Mouse (Mus musculus) cerebellum, adult 2 months (tissue): ENCODE measurements around the gene Ogfod2. TPM values are rescaled to one million over a fixed set of nuclear protein-coding genes. Genes with fewer than 3 reads are reported as not detected.
A peak's percentile ranks its signal among the peaks of the same experiment; 100 is the strongest.

Experiments used
- DNase-seq, 2 experiments: peaks; one replicate each; pipeline ENCODE4 v3.0.0; 2021
- H3K27ac ChIP-seq: fragments of 200-500 bp; 2 replicates; pipeline ENCODE4 v1.5.1; 2012; ENCODE audit warnings: low read length, control low read depth, inconsistent platforms; ENCODE audit not compliant: insufficient read depth
- H3K27me3 ChIP-seq: fragments of 200-500 bp; 2 replicates; pipeline ENCODE4 v1.6.1; 2012; ENCODE audit warnings: inconsistent platforms, mild to moderate bottlenecking, low read length, moderate library complexity; ENCODE audit not compliant: control insufficient read depth, insufficient read depth
- H3K4me1 ChIP-seq: fragments of 200-500 bp; 2 replicates; pipeline ENCODE4 v1.6.1; 2011; ENCODE audit warnings: low read length; ENCODE audit not compliant: control insufficient read depth, insufficient read depth
- H3K4me3 ChIP-seq: fragments of 200-500 bp; replicated peaks from 2 replicates; pipeline ENCODE3; 2011; ENCODE audit warnings: mild to moderate bottlenecking, low read depth, low read length, control low read depth; ENCODE audit not compliant: insufficient read depth
- CTCF ChIP-seq: fragments of 200-500 bp; IDR thresholded peaks from 2 replicates; pipeline ENCODE4 v1.5.1; 2011; ENCODE audit warnings: low read depth, mild to moderate bottlenecking, control low read depth, low read length, moderate library complexity, borderline replicate concordance; ENCODE audit not compliant: insufficient read depth
- POLR2A ChIP-seq: fragments of 200-500 bp; IDR thresholded peaks from 2 replicates; pipeline ENCODE4 v1.6.1; 2011; ENCODE audit warnings: low read length, control low read depth, borderline replicate concordance; ENCODE audit not compliant: insufficient read depth
- WGBS: fragments of 180-500 bp; shearing (Covaris S2); methylation state at CpG from one replicate; pipeline ENCODE4 v1.1.7; 2018; 5-methylcytosine and 5-hydroxymethylcytosine counted together
- polyA plus RNA-seq: library from polyadenylated mRNA; depleted of rRNA; stranded (reverse); fragments of >200 nt; gene quantifications from 2 replicates; pipeline ENCODE4 v1.2.3, GENCODE M21; 2012

The Ogfod2 gene
- polyA plus RNA-seq, 1 experiment, result 52.7 TPM

- no peak for DNase-seq
- 86% methylated on average over 24 of the region's 24 CpGs for WGBS
- Histone ChIP-seq H3K4me1 (peaks cover 12% of the 10 kb centered on the region), H3K27me3 (no peaks in the 10 kb centered on the region), H3K27ac (no peak overlapping the region), H3K4me3 (no peak overlapping the region)
- TF ChIP-seq POLR2A, result no peak
- TF ChIP-seq CTCF, result no peak
Measured at GRCm38 (mm10) chr5:124114276-124115025, 2.4 kb downstream of the Ogfod2 start.

DNA sequence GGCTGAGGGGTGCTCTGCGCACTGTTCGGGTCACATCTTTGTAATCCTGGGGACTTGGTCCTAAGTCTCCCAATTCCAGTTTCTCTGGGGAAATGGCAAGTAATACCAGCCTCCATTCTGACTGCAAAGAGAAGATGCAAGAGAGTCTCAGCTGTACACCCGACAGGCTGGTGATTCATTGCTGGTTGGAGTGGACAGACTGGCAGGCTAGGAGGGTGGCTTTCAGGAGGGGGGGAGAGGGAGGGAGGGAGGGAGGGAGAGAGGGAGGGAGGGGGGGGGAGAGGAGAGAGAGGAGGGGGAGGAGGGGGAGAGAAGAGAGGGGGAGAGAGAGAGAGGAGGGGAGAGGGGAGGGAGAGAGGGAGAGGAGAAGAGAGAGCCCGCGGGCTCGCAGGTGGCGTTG lies 3.4 kb downstream of the Ogfod2 start:
- H3K4me3 ChIP-seq, result peak overlapping the region; percentile 97
- peak overlapping the region; percentile 80; the same call in 1 of the 2 replicates for H3K27ac ChIP-seq
- peaks cover 12% of the 10 kb centered on the region for H3K4me1 ChIP-seq
- TF ChIP-seq POLR2A, result no peak
- no peak for TF ChIP-seq CTCF
- 21% methylated on average over 7 of the region's 7 CpGs for WGBS
- H3K27me3 ChIP-seq, result no peaks in the 10 kb centered on the region
- DNase-seq, result no peak

GRCm38 (mm10) chr5:124115990-124116845 lies 4.1 kb downstream of the Ogfod2 start, which contains the start of gene Arl6ip4:
Gene Arl6ip4 (plus strand): TSS chr5:124116089.
- peak; percentile 76 to 85 for DNase-seq
- Histone ChIP-seq H3K4me1 (peaks cover 12% of the 10 kb centered on the region), H3K4me3 (peak within 1 kb of the TSS; percentile 97), H3K27ac (peak within 1 kb of the TSS; percentile 80), H3K27me3 (no peaks in the 10 kb centered on the region)
- TF ChIP-seq CTCF (no peak), POLR2A (peak; percentile 80)
- WGBS, result 2% methylated on average over 64 of the region's 64 CpGs

DNA sequence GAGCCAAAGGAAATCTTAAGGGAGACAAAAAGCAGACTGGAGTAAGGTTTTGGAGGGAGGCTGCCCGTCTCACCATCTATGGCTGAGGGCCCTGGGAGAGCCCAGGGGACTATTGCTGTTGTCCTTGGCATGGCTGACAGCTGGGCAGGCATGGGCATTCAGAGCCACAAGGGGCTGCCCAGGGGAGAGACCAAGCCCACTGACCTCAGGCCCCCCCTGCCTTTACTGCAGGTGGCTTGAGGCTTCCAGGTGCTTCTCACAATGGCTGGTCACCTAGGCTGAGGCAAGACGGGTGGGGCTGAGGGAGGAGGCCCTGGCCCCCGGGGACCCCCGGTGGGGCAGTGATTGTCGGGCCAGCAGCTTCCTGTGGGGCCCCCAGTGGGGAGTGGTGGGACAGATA lies 7.1 kb downstream of the Ogfod2 start:
- TF ChIP-seq CTCF (no peak), POLR2A (no peak)
- H3K4me3 ChIP-seq, result no peak overlapping the region
- H3K27ac ChIP-seq, result no peak overlapping the region
- 53% methylated on average over 5 of the region's 5 CpGs for WGBS
- H3K4me1 ChIP-seq, result peaks cover 12% of the 10 kb centered on the region
- no peaks in the 10 kb centered on the region for H3K27me3 ChIP-seq
- no peak for DNase-seq

GRCm38 (mm10) chr5:124122357-124122756 lies 10.3 kb downstream of the Ogfod2 start:
- Histone ChIP-seq H3K4me3 (no peak overlapping the region), H3K27ac (no peak overlapping the region), H3K4me1 (peaks cover 5% of the 10 kb centered on the region), H3K27me3 (no peaks in the 10 kb centered on the region)
- WGBS, result 87% methylated on average over 18 of the region's 18 CpGs
- TF ChIP-seq CTCF (no peak), POLR2A (no peak)
- no peak for DNase-seq

DNA sequence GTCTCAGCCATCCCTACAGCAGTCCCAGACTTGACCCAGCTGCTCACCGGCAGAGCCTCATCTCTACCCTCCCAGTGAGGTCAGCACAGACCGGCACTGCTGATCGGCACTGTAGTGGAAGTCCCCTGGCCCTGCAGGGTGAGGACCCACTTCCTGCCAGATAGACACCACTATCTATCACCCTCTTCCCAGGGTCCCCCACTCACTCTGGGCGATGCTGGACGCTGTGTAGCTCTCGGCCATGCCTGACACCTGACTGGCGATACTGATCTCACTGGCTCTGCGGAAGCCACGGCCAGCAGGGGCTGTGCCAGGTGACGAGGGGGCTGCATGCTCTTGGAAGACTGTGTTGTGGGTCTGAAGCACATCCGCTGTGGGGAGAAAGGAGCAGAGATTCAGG lies 13.0 kb downstream of the Ogfod2 start:
- Histone ChIP-seq H3K27ac (no peak overlapping the region), H3K27me3 (no peaks in the 10 kb centered on the region), H3K4me1 (no peaks in the 10 kb centered on the region), H3K4me3 (no peak overlapping the region)
- WGBS, result 86% methylated on average over 11 of the region's 11 CpGs
- no peak for TF ChIP-seq CTCF
- no peak for TF ChIP-seq POLR2A
- no peak for DNase-seq

GRCm38 (mm10) chr5:124134261-124134660 lies 22.2 kb downstream of the Ogfod2 start:
- Histone ChIP-seq H3K27me3 (no peaks in the 10 kb centered on the region), H3K4me1 (no peaks in the 10 kb centered on the region), H3K27ac (no peak overlapping the region), H3K4me3 (no peak overlapping the region)
- TF ChIP-seq POLR2A (no peak), CTCF (no peak)
- WGBS, result 25% methylated on average over 5 of the region's 5 CpGs
- no peak for DNase-seq
